Mouse (Mus musculus) C2C12 (cell line): ENCODE measurements around the gene Cd3eap.

Experiments
- CTCF ChIP-seq: IDR thresholded peaks from one replicate; pipeline ENCODE4 v1.5.1; 2011; ENCODE audit not compliant: control insufficient read depth, insufficient read depth, insufficient read length
- MYOD1 ChIP-seq: IDR thresholded peaks from one replicate; pipeline ENCODE4 v1.6.1; 2011; ENCODE audit warnings: low read depth; ENCODE audit not compliant: control insufficient read depth, insufficient read length
- USF1 ChIP-seq: IDR thresholded peaks from one replicate; pipeline ENCODE4 v1.6.1; 2011; ENCODE audit warnings: low read depth, mild to moderate bottlenecking, control low read depth, moderate library complexity

GRCm38 (mm10) chr7:19308454-19309277 lies 50.6 kb downstream of the Cd3eap start:
- no peak for TF ChIP-seq CTCF
- TF ChIP-seq USF1, result no peak
- no peak for TF ChIP-seq MYOD1
